Mouse (Mus musculus): ENCODE data around the gene Ghrl.

Gene Ghrl

GRCm38 (mm10) chr6:113697222-113698205 lies 22.2 kb downstream of the Ghrl start:
- in situ Hi-C loops (cut with MboI; ENCODE audit: unreplicated experiment in 2 of 2) = no loop called here

GRCm38 (mm10) chr6:113696582-113697221 lies 23.0 kb downstream of the Ghrl start, which contains the start of gene Tatdn2:
Tatdn2 (plus strand) TSS chr6:113697050.
- in situ Hi-C loops (cut with MboI; ENCODE audit: unreplicated experiment in 2 of 2) = no loop called here

DNA sequence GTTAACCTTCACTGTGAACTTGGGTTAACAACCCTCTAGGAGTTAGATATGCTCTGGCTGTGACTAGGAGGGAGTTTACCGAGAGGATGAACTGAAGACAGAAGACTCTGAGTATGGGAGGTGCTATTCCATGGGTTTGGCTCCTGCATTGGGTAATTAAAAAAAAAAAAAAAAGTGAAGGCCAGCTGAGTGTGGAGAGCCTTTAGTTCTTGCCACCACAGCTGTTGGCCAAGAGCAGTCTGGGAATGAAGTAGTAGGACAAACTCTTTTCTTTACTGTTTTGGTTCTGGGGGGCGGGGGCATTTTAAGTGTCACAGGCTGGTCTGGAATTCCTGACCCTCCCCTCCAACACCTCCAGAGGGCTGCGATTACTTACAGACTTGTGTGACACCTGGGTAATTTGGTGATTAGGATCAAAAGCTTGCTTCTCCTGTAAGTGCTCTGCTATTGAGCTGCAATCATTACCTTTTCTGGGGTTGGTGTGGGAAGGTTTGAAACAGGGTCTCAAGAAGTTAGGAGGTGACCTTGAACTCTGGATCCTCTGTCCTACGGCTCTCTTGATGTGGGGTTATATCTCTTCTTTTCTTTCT lies 23.8 kb downstream of the Ghrl start:
- in situ Hi-C loops (cut with MboI; ENCODE audit: unreplicated experiment in 2 of 2) = no loop called here

GRCm38 (mm10) chr6:113695203-113695602 lies 24.5 kb downstream of the Ghrl start:
- in situ Hi-C loops (cut with MboI; ENCODE audit: unreplicated experiment in 2 of 2) = no loop called here

GRCm38 (mm10) chr6:113693377-113693776 lies 26.3 kb downstream of the Ghrl start:
- in situ Hi-C loops (cut with MboI; ENCODE audit: unreplicated experiment in 2 of 2) = no loop called here

GRCm38 (mm10) chr6:113692661-113693133 lies 27.0 kb downstream of the Ghrl start:
- in situ Hi-C loops (cut with MboI; ENCODE audit: unreplicated experiment in 2 of 2) = no loop called here

DNA sequence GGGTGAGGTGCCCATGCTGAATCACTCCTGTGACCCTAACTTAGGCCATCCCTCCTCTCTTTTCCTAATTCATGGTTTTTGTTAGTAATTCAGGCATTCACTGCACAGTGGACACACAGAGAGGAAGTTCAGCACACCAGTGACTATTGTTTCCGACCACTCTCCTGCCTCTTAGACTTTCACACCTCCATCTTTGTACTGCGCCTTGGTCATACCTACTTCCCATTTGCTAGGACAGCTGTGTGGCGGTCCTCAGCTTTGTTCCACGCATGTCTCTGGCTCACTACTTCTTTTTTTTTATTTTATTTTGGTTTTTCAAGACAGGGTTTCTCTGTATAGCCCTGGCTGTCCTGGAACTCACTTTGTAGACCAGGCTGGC lies 28.6 kb downstream of the Ghrl start:
- in situ Hi-C loops (cut with MboI; ENCODE audit: unreplicated experiment in 2 of 2) = no loop called here

DNA sequence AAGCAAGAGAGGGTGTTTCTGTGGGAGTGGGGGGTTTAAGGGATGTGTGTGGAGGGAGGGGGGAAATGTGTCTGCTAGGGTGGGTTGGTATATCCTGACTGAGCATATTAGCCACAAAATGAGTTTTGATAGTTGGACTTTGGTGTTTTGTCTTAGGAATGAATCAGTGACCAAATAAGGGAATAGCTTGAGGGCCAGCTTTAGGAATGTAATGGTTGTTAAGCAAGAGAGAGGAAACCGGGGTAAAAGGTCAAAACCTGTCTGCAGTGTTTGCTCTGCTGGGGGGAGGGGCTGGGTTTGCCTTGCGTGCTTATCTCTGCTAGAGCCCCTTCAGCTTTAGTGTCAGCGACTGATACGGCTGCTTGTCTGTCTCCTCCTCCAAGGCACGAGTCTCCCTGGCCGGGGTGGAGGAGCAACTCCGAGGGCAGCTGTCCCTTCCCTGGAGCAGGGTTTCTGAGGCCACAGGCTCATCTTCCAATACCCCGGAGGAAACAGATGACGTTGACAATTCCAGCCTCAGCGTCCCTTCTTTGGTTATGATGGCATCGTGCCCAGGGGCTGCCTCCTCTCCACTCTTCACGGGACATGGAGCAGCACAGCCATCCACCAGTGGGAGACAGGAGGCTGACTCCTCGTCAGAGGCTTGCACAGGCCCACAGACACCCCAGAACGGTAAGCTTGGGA lies 29.1 kb downstream of the Ghrl start:
- in situ Hi-C loops (cut with MboI; ENCODE audit: unreplicated experiment in 2 of 2) = no loop called here

- in situ Hi-C loops (cut with MboI; ENCODE audit: unreplicated experiment in 2 of 2) = no loop called here
Measured at GRCm38 (mm10) chr6:113690008-113690399, 29.7 kb downstream of the Ghrl start.

GRCm38 (mm10) chr6:113686551-113687125 lies 33.0 kb downstream of the Ghrl start:
- in situ Hi-C loops (cut with MboI; ENCODE audit: unreplicated experiment in 2 of 2) = no loop called here

- in situ Hi-C loops (cut with MboI; ENCODE audit: unreplicated experiment in 2 of 2) = loop anchor here in 1 of 2 experiments (5.0 kb wide), 1 partner anchor 46 kb away; the partner anchor contains the start of gene Irak2
Measured at GRCm38 (mm10) chr6:113683081-113683825, 36.4 kb downstream of the Ghrl start.

- in situ Hi-C loops (cut with MboI; ENCODE audit: unreplicated experiment in 2 of 2) = loop anchor here in 1 of 2 experiments (5.0 kb wide), 1 partner anchor 44 kb away; the partner anchor contains the start of gene Irak2
Measured at GRCm38 (mm10) chr6:113681271-113681670, 38.4 kb downstream of the Ghrl start.

DNA sequence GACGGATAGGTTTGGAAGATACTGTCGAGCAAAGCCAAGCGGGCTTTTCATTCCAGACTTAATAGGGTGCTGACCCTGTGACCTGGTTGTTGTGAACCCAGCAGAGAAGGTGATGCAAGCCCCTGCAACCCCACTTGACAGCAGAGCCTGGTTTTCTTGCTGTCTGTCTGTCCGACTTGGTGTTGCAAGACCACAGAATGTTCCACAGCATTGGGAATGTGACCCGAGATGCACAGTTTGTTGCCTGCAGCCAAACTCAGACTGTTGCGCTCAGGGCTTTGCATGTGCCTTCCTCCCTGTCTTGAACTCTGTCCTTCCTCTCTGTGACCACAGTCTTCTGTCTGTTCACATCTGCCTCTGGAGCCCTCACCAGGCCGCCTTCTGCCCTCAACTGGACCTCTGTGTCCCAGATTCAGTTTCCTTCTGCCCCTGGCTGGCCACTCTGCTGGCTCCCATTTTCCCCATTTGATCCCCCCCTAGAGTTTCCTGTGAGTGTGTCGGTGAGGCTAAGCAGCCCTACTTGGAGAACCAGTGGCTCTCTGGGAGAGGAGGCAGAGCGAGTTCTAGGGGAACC lies 39.6 kb downstream of the Ghrl start:
- in situ Hi-C loops (cut with MboI; ENCODE audit: unreplicated experiment in 2 of 2) = loop anchor here (5.0 kb wide), 1 partner anchor 43 kb away; the partner anchor contains the start of gene Irak2 (in 2 of the 2)

DNA sequence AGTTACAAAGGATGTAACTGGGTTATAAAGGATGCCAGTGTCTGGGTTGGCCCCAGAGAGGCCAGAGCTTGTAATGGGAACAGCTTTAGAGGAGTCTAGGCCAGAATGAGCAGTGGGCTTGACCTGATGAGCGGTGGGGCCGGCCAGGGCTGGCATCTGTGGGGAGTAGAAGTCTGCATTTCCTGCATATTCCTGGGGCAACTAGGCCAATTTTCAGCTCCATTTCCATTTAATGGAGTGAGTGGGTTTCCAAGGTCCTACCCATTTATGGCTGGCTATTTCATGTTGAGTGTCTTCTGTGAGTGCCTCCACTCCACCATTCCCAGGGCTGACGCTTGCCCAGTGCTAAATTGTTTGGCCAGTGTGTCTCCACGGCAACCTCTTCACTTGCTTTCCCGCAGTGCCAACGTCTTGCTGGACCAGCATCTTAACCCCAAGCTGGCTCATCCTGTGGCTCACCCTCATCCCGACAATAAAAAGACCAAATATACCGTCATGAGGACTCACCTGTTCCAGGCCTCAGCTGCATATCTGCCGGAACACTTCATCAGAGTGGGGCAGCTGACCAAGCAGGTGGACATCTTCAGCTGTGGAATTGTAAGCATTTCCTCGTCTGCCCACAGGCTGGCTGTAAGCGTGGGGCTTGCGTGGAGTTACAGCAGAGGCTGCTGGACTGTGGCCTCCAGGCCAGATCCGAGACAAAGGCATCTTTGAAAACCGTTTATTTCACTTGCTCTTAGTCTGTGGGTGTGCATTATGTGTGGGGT lies 41.3 kb downstream of the Ghrl start:
- in situ Hi-C loops (cut with MboI; ENCODE audit: unreplicated experiment in 2 of 2) = loop anchor here in 1 of 2 experiments (5.0 kb wide), 1 partner anchor 41 kb away; the partner anchor contains the start of gene Irak2

- in situ Hi-C loops (cut with MboI; ENCODE audit: unreplicated experiment in 2 of 2) = loop anchor here in 1 of 2 experiments (5.0 kb wide), 1 partner anchor 40 kb away; the partner anchor contains the start of gene Irak2
Measured at GRCm38 (mm10) chr6:113677070-113677734, 42.5 kb downstream of the Ghrl start.

GRCm38 (mm10) chr6:113675991-113676390 lies 43.7 kb downstream of the Ghrl start:
- in situ Hi-C loops (cut with MboI; ENCODE audit: unreplicated experiment in 2 of 2) = loop anchor here in 1 of 2 experiments (5.0 kb wide), 1 partner anchor 39 kb away; the partner anchor contains the start of gene Irak2

DNA sequence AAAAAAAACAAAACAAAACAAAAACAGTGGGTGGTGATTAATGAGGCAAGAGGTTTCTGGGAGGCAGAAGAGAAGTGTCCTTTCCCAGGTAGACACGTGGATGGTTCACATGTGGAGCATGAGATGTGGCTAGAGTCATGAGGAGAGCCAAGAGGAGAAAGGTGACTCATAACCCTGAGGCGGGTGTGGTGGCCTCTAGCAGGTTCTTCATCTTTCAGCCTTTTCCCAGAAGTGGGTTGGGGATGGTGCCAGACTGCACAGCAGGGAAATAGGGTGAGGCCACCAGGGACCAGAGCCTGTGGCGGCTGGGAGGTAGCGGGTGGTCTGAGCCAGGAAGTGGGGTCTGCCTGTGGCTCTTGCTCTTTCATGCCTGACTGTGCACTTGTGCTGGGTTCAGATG lies 44.4 kb downstream of the Ghrl start:
- in situ Hi-C loops (cut with MboI; ENCODE audit: unreplicated experiment in 2 of 2) = loop anchor here in 1 of 2 experiments (5.0 kb wide), 1 partner anchor 38 kb away; the partner anchor contains the start of gene Irak2
